Mouse (Mus musculus) lung, postnatal 0 days (tissue): ENCODE results near the gene Sprr2k.

Experiments used
- CTCF ChIP-seq: IDR thresholded peaks from 2 replicates; pipeline ENCODE4 v1.5.1; 2016; ENCODE audit warnings: antibody characterized with exemption, mild to moderate bottlenecking
- EP300 ChIP-seq: IDR thresholded peaks from 2 replicates; pipeline ENCODE4 v1.6.1; 2016; ENCODE audit warnings: antibody characterized with exemption, mild to moderate bottlenecking, control low read depth

- TF ChIP-seq CTCF = no peak
- TF ChIP-seq EP300 = no peak
Measured at GRCm38 (mm10) chr3:92417782-92418181, 14.6 kb upstream of the Sprr2k start, which contains the start of gene Sprr2j-ps.
